Mouse (Mus musculus): ENCODE measurements around the gene Spon2. TPM values are rescaled to one million over a fixed set of nuclear protein-coding genes. Genes with fewer than 3 reads are reported as not detected.

Spon2 gene
- total RNA-seq, 2 experiments from 2014 or later: 0.43 to 0.71 TPM

Other genes starting within 250 kb of the Spon2 start
- 1,000 to 10,000 TPM in 1 of 2 experiments, 100 to 1,000 TPM in 1; 996 to 1,031 TPM for gene Ywhah, start 199.6 kb downstream of the Spon2 start, total RNA-seq (2021)
- gene Slc5a1, start 114.2 kb downstream of the Spon2 start, total RNA-seq (2021): under 1 TPM in 1 of 2 experiments, not detected in 1; 0.14 TPM
- gene Ctbp1, start 56.5 kb upstream of the Spon2 start, total RNA-seq (2021): 100 to 1,000 TPM; 275 to 299 TPM
- 10 to 100 TPM; 81.9 to 90.3 TPM for gene Maea, start 117.1 kb upstream of the Spon2 start, total RNA-seq (2021)
- 10 to 100 TPM in 1 of 2 experiments, 1 to 10 TPM in 1; 8.7 to 10.2 TPM for gene Uvssa, start 160.1 kb upstream of the Spon2 start, total RNA-seq (2021)
- not detected for gene Nkx1-1, start 215.5 kb upstream of the Spon2 start, total RNA-seq (2021)